In the genomic region with DNA sequence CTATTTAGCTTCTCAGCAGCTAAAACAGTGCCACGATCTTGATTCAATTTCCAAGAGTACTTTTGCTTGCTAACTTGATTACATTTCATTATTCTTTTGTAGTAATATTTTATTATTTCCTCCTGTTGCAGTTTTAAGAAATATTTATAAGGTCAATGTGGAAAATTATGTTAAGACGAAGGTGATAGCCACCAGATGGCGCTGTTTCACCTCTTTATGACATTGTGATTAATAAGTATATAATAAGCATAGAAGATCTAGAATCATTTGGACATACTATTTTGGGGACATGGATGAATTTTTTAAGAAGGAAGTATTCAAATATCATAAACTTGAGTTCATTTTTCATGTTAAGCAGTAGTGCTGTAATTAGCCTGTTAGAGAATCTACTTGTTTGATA, we compare ENCODE assay signal across 9 mouse cellular contexts.
A peak's percentile ranks its signal among the peaks of the same experiment; 100 is the strongest.
DNase-seq lines count a peak whose midpoint lies in the region; ATAC-seq lines count a peak whose summit lies in the region.
"Had no signal": no experiment of that assay in that cellular context is flagged by ENCODE, and none has a peak within 500 bp of the region (broad histone marks: within the 10 kb centered on the region; RNA-seq: fewer than 3 reads in every experiment).

No protein-coding gene starts in this region.

- no peaks in the 10 kb centered on the region for H3K36me3 ChIP-seq in midbrain, embryonic 14.5 days (ENCODE audit: control insufficient read depth, insufficient read depth, low read length)
- no peaks in the 10 kb centered on the region for H3K36me3 ChIP-seq in midbrain, embryonic 15.5 days (replicated peaks)
- peaks cover 5% of the 10 kb centered on the region for H3K36me3 ChIP-seq in embryonic facial prominence, embryonic 10.5 days (replicated peaks)
- H3K36me3 ChIP-seq: hindbrain, embryonic 15.5 days had no signal

- no peak overlapping the region for H3K4me3 ChIP-seq in midbrain, embryonic 14.5 days (replicated peaks; ENCODE audit: low read depth, low read length)
- H3K4me3 ChIP-seq in midbrain, embryonic 15.5 days, result no peak overlapping the region
- no peak overlapping the region for H3K4me3 ChIP-seq in embryonic facial prominence, embryonic 10.5 days
- H3K4me3 ChIP-seq: hindbrain, embryonic 15.5 days had no signal

- 41% methylated on average over 3 of the region's 3 CpGs for WGBS in midbrain, embryonic 14.5 days
- WGBS in midbrain, embryonic 15.5 days, result 40% methylated on average over 3 of the region's 3 CpGs
- WGBS in embryonic facial prominence, embryonic 10.5 days, result 49% methylated on average over 3 of the region's 3 CpGs

- peak; percentile 51 for DNase-seq in gastrocnemius, adult 18-20 months (ENCODE audit: low spot score)
- no peak for DNase-seq in gastrocnemius, postnatal 25 days
- DNase-seq in midbrain, embryonic 14.5 days, result peak; percentile 91
- peak; percentile 45 for DNase-seq in R1 (ENCODE audit: low read depth, low spot score)
- DNase-seq in embryonic facial prominence, embryonic 10.5 days (ENCODE audit: low spot score), result peak; percentile 23
- peak; percentile 83 for DNase-seq in lung, postnatal 36 days
- DNase-seq in urinary bladder, postnatal 4 days (ENCODE audit: low spot score in 2 of 2), result no peak

- no peak overlapping the region for H3K4me2 ChIP-seq in midbrain, embryonic 14.5 days (ENCODE audit: low read length)
- H3K4me2 ChIP-seq in midbrain, embryonic 15.5 days, result no peak overlapping the region
- H3K4me2 ChIP-seq: hindbrain, embryonic 15.5 days had no signal

- ATAC-seq in midbrain, embryonic 14.5 days (ENCODE audit: low FRiP score, low TSS enrichment), result no peak
- ATAC-seq in midbrain, embryonic 15.5 days (replicated peaks), result no peak

- H3K4me1 ChIP-seq in midbrain, embryonic 14.5 days (ENCODE audit: control insufficient read depth, insufficient read depth, low read length), result no peaks in the 10 kb centered on the region
- 0 out of 2 replicates have a peak, but pooled peaks cover 2% of the 10 kb centered on the region for H3K4me1 ChIP-seq in midbrain, embryonic 15.5 days
- H3K4me1 ChIP-seq in embryonic facial prominence, embryonic 10.5 days, result no peaks in the 10 kb centered on the region
- H3K4me1 ChIP-seq: hindbrain, embryonic 15.5 days had no signal

- no peaks in the 10 kb centered on the region for H3K27me3 ChIP-seq in midbrain, embryonic 14.5 days (ENCODE audit: control insufficient read depth, insufficient read depth, low read length)
- no peaks in the 10 kb centered on the region for H3K27me3 ChIP-seq in midbrain, embryonic 15.5 days (replicated peaks)
- no peaks in the 10 kb centered on the region for H3K27me3 ChIP-seq in embryonic facial prominence, embryonic 10.5 days (replicated peaks; ENCODE audit: low read depth, poor library complexity, severe bottlenecking)
- H3K27me3 ChIP-seq: hindbrain, embryonic 15.5 days had no signal

- no peak overlapping the region for H3K27ac ChIP-seq in midbrain, embryonic 14.5 days (replicated peaks; ENCODE audit: low read depth, low read length)
- H3K27ac ChIP-seq in midbrain, embryonic 15.5 days, result no peak overlapping the region
- no peak overlapping the region for H3K27ac ChIP-seq in embryonic facial prominence, embryonic 10.5 days (replicated peaks)
- H3K27ac ChIP-seq: hindbrain, embryonic 15.5 days had no signal

- no peaks in the 10 kb centered on the region for H3K9me3 ChIP-seq in midbrain, embryonic 14.5 days (ENCODE audit: control insufficient read depth, low read length)
- H3K9me3 ChIP-seq in midbrain, embryonic 15.5 days, result no peaks in the 10 kb centered on the region
- H3K9me3 ChIP-seq in embryonic facial prominence, embryonic 10.5 days, result no peaks in the 10 kb centered on the region
- H3K9me3 ChIP-seq: hindbrain, embryonic 15.5 days had no signal

- H3K9ac ChIP-seq in midbrain, embryonic 14.5 days (replicated peaks; ENCODE audit: low read length), result no peak overlapping the region
- H3K9ac ChIP-seq in midbrain, embryonic 15.5 days, result no peak overlapping the region
- H3K9ac ChIP-seq: hindbrain, embryonic 15.5 days had no signal

Comparison
In these comparisons a context has a peak if more than half of its experiments do, and no peak if none do; other contexts are left out.
1. DNase-seq: peak in gastrocnemius, adult 18-20 months (single experiment), midbrain, embryonic 14.5 days (single experiment), R1 (single experiment), embryonic facial prominence, embryonic 10.5 days (single experiment) and lung, postnatal 36 days (single experiment); none in gastrocnemius, postnatal 25 days (single experiment) and urinary bladder, postnatal 4 days (0 of 2).